Mouse (Mus musculus) CH12.LX (cell line): ENCODE data around the gene Gcnt2. TPM values are rescaled to one million over a fixed set of nuclear protein-coding genes. Genes with fewer than 3 reads are reported as not detected.

Experiments used
- DNase-seq: peaks from one replicate; pipeline ENCODE4 v3.0.0-alpha.2; 2013; ENCODE audit errors: extremely low read depth
- H3K27ac ChIP-seq: 2 replicates; pipeline ENCODE4 v1.5.1; 2012; ENCODE audit warnings: low read depth, mild to moderate bottlenecking, control low read depth, moderate library complexity; ENCODE audit not compliant: insufficient read depth
- H3K27me3 ChIP-seq: replicated peaks from 2 replicates; pipeline ENCODE3; 2012; ENCODE audit warnings: inconsistent platforms
- H3K36me3 ChIP-seq, 2 experiments: replicated peaks in 1 of 2; 2 replicates each; pipeline versions ENCODE3 to v1.6.1; 2012; ENCODE audit warnings: inconsistent platforms in 1 of 2, low read length in 1 of 2, mild to moderate bottlenecking in 1 of 2, mixed read lengths in 1 of 2, moderate library complexity in 1 of 2; ENCODE audit not compliant: control insufficient read depth in 1 of 2, insufficient read depth in 1 of 2
- H3K4me1 ChIP-seq, 2 experiments: 2 replicates each; pipeline ENCODE4 v1.6.1; 2012; ENCODE audit warnings: inconsistent platforms in 1 of 2, moderate library complexity in 1 of 2; ENCODE audit not compliant: insufficient read depth in 2 of 2, control insufficient read depth in 1 of 2
- H3K4me2 ChIP-seq: 2 replicates; pipeline ENCODE4 v1.6.1; 2012; ENCODE audit warnings: low read depth, mild to moderate bottlenecking, control low read depth; ENCODE audit not compliant: poor library complexity, insufficient read depth, severe bottlenecking
- H3K4me3 ChIP-seq, 3 experiments: fragments of 150-350 bp in 1 of 3; sonication (generic) in 1 of 3; replicated peaks in 1 of 3; 2 replicates each; pipeline versions ENCODE3 to v1.5.1; 2011 to 2012; ENCODE audit warnings: low read depth in 2 of 3, low read length in 2 of 3, mild to moderate bottlenecking in 2 of 3, moderate library complexity in 2 of 3, control low read depth in 1 of 3, improper control_type of control experiment in 1 of 3, inconsistent platforms in 1 of 3, mixed read lengths in 1 of 3; ENCODE audit not compliant: poor library complexity in 1 of 3
- H3K79me2 ChIP-seq: replicated peaks from 2 replicates; pipeline ENCODE4 v1.6.1; 2012; ENCODE audit warnings: mild to moderate bottlenecking, moderate library complexity; ENCODE audit not compliant: control insufficient read depth, poor library complexity, insufficient read depth, severe bottlenecking; ENCODE audit errors: extremely low read depth
- H3K9ac ChIP-seq: 2 replicates; pipeline ENCODE4 v1.6.1; 2012; ENCODE audit warnings: low read depth, mild to moderate bottlenecking, control low read depth, moderate library complexity; ENCODE audit not compliant: insufficient read depth
- H3K9me3 ChIP-seq: replicated peaks from 2 replicates; pipeline ENCODE3; 2012; ENCODE audit warnings: low read length, inconsistent platforms, mixed read lengths
- BHLHE40 ChIP-seq: IDR thresholded peaks from 2 replicates; pipeline ENCODE4 v1.6.1; 2011; ENCODE audit warnings: mild to moderate bottlenecking, low read depth, low read length, improper control_type of control experiment
- CHD1 ChIP-seq: IDR thresholded peaks from 2 replicates; pipeline ENCODE4 v1.6.1; 2012; ENCODE audit warnings: low read depth, low read length, improper control_type of control experiment, inconsistent platforms
- CHD2 ChIP-seq: IDR thresholded peaks from 2 replicates; pipeline ENCODE4 v1.6.1; 2011; ENCODE audit warnings: low read length, improper control_type of control experiment
- E2F4 ChIP-seq: IDR thresholded peaks from 2 replicates; pipeline ENCODE4 v1.6.1; 2011; ENCODE audit warnings: low read depth, low read length, improper control_type of control experiment; ENCODE audit not compliant: insufficient replicate concordance
- IRF4 ChIP-seq: IDR thresholded peaks from 2 replicates; pipeline ENCODE4 v1.6.1; 2014; ENCODE audit warnings: low read depth, mild to moderate bottlenecking, inconsistent platforms, low read length, improper control_type of control experiment
- KAT2A ChIP-seq: IDR thresholded peaks from 2 replicates; pipeline ENCODE4 v1.6.1; 2012; ENCODE audit warnings: low read length, improper control_type of control experiment, inconsistent platforms; ENCODE audit not compliant: insufficient replicate concordance
- MAFK ChIP-seq: IDR thresholded peaks from 2 replicates; pipeline ENCODE4 v1.6.1; 2011; ENCODE audit warnings: low read length, improper control_type of control experiment; ENCODE audit not compliant: insufficient replicate concordance
- MAZ ChIP-seq: IDR thresholded peaks from 2 replicates; pipeline ENCODE4 v1.6.1; 2012; ENCODE audit warnings: low read depth, mild to moderate bottlenecking, inconsistent platforms, low read length, improper control_type of control experiment, moderate library complexity
- MYC ChIP-seq: IDR thresholded peaks from 2 replicates; pipeline ENCODE4 v1.6.1; 2011; ENCODE audit warnings: low read depth, mild to moderate bottlenecking, improper control_type of control experiment, low read length
- NRF1 ChIP-seq: IDR thresholded peaks from 2 replicates; pipeline ENCODE4 v1.6.1; 2014; ENCODE audit warnings: low read depth, mild to moderate bottlenecking, inconsistent platforms, low read length, improper control_type of control experiment, moderate library complexity
- POLR2AphosphoS2 ChIP-seq: IDR thresholded peaks from 2 replicates; pipeline ENCODE4 v1.6.1; 2011; ENCODE audit warnings: low read depth, low read length, improper control_type of control experiment
- RAD21 ChIP-seq: IDR thresholded peaks from 2 replicates; pipeline ENCODE4 v1.6.1; 2011; ENCODE audit warnings: low read depth, mild to moderate bottlenecking, low read length, improper control_type of control experiment, moderate library complexity
- RCOR1 ChIP-seq: conservative IDR thresholded peaks from 2 replicates; pipeline ENCODE4 v1.6.1; 2012; ENCODE audit warnings: low read depth, mild to moderate bottlenecking, inconsistent platforms, low read length, improper control_type of control experiment
- SIN3A ChIP-seq: IDR thresholded peaks from 2 replicates; pipeline ENCODE4 v1.6.1; 2012; ENCODE audit warnings: low read length, improper control_type of control experiment, inconsistent platforms
- TCF12 ChIP-seq: IDR thresholded peaks from 2 replicates; pipeline ENCODE4 v1.6.1; 2014; ENCODE audit warnings: low read depth, mild to moderate bottlenecking, inconsistent platforms, low read length, improper control_type of control experiment
- ZNF384 ChIP-seq: IDR thresholded peaks from 2 replicates; pipeline ENCODE4 v1.6.1; 2012; ENCODE audit warnings: low read depth, low read length, improper control_type of control experiment, inconsistent platforms
- dilution Hi-C: fragments of 300-500 bp; cut with MboI; formaldehyde crosslinking; loops from 2 replicates; pipeline ENCODE4 v1.14.3; 2020; ENCODE audit warnings: low sequenced_read_pairs; ENCODE audit not compliant: extremely low pct_unique_long_range_greater_than_20kb, extremely low pct_ligation_motif_present
- in situ Hi-C: fragments of 300-500 bp; cut with MboI; formaldehyde crosslinking; loops from 3 replicates; pipeline ENCODE4 v1.14.3; 2019; ENCODE audit warnings: low sequenced_read_pairs, low pct_ligation_motif_present, low pct_unique_long_range_greater_than_20kb, mixed read lengths
- polyA plus RNA-seq: library from polyadenylated mRNA; unstranded; fragments of >175 nt; gene quantifications from 2 replicates; pipeline ENCODE4 v1.2.1, GENCODE M21; 2012; ENCODE audit warnings: low read depth; ENCODE audit not compliant: insufficient read length
- total RNA-seq, 2 experiments: library from RNA; depleted of rRNA; stranded (reverse); fragments of 300-350 nt in 1 of 2; fragments of >200 nt in 1 of 2; gene quantifications; 2 replicates each; pipeline ENCODE4 v1.2.3; 2012 to 2014

Gene Gcnt2
- total and polyA plus RNA-seq, 3 experiments: not detected

DNA sequence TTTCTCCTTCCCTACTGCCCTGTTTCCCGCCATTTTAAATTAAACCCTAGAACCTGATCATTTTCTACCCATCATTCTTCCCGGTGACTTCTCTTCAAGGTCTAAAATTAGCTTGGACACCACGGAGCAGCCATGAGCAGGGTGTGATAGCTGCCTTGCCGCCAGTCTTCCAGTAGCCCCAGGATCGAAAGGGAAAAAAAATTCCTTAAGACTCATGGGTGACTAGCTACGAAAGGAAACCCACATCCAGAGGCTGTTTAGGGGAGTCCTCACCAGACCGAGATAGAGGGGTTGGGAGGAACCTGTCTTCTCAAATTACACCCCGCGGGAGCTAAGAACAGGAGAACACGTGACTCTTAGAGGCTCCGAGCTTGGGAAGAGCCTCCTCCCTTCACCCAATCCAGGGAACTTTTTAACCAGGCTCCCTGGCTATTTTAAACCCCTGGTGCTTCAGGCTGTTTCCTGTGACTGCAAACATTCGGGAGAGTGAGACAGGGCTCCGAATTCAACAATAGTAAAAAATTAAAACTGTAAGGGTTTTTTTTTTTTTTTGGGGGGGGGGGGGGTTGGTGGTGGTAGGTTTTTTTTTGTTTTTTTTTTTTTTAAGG lies 5.0 kb upstream of the Gcnt2 start:
- DNase-seq: no peak
- H3K36me3 ChIP-seq: no peaks in the 10 kb centered on the region

DNA sequence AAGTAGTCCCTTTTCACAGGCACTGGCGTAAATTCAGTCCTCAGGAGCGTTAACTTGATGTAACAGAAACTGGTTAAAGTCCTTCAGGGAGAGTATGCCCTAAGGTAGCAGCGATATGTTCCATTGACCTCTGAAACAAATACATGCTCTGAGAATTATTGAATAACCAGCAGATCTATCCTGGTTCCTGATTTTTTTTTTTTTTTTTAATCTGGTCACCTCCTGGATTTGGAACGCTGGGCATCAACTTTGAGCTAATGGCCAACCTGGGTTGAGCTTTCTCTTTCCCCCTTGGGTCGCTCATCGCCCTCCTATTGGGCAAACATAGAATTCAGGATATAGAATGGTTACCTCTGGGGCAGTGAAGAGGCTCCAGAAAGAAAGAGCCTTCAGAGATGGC lies 4.3 kb upstream of the Gcnt2 start:
- no peak overlapping the region for H3K4me3 ChIP-seq
- H3K4me1 ChIP-seq: no peaks in the 10 kb centered on the region
- no peaks in the 10 kb centered on the region for H3K79me2 ChIP-seq
- H3K27me3 ChIP-seq: no peaks in the 10 kb centered on the region
- DNase-seq: no peak
- H3K27ac ChIP-seq: no peak overlapping the region
- dilution Hi-C loops (no loop called here), in situ Hi-C loops (no loop called here)
- H3K9ac ChIP-seq: no peak overlapping the region
- peak overlapping the region; percentile 88 for H3K4me2 ChIP-seq
- TF ChIP-seq KAT2A (no peak), MAZ (no peak), RAD21 (no peak), CHD2 (no peak), E2F4 (no peak), POLR2AphosphoS2 (no peak), TCF12 (no peak), IRF4 (no peak), NRF1 (no peak), SIN3A (no peak), ZNF384 (no peak), MAFK (no peak), BHLHE40 (no peak), MYC (no peak), RCOR1 (no peak)
- no peaks in the 10 kb centered on the region for H3K36me3 ChIP-seq
- H3K9me3 ChIP-seq: no peaks in the 10 kb centered on the region

More for the DNA sequence above, 5.0 kb upstream of the Gcnt2 start:
- H3K27me3 ChIP-seq: no peaks in the 10 kb centered on the region
- H3K9me3 ChIP-seq: no peaks in the 10 kb centered on the region
- H3K27ac ChIP-seq: no peak overlapping the region
- in situ Hi-C loops: no loop called here
- H3K4me2 ChIP-seq: peak overlapping the region; percentile 88
- H3K4me1 ChIP-seq: no peaks in the 10 kb centered on the region
- H3K79me2 ChIP-seq: no peaks in the 10 kb centered on the region
- H3K9ac ChIP-seq: no peak overlapping the region
- dilution Hi-C loops: no loop called here
- H3K4me3 ChIP-seq: no peak overlapping the region
- TF ChIP-seq CHD1 (no peak), IRF4 (no peak), ZNF384 (0 out of 2 replicates have a peak, but pooled peaks have one; percentile 17), E2F4 (no peak)
